Mouse (Mus musculus) testis, adult 2 months (tissue): ENCODE data around the gene Camta1. TPM values are rescaled to one million over a fixed set of nuclear protein-coding genes. Genes with fewer than 3 reads are reported as not detected.
A peak's percentile ranks its signal among the peaks of the same experiment; 100 is the strongest.

Experiments used
- H3K27ac ChIP-seq: fragments of 200-500 bp; 2 replicates; pipeline ENCODE4 v1.5.1; 2012; ENCODE audit warnings: low read depth, low read length; ENCODE audit not compliant: control insufficient read depth, insufficient read depth
- H3K27me3 ChIP-seq: fragments of 200-500 bp; 2 replicates; pipeline ENCODE4 v1.6.1; 2012; ENCODE audit warnings: mild to moderate bottlenecking, low read length, moderate library complexity; ENCODE audit not compliant: control insufficient read depth, insufficient read depth
- H3K36me3 ChIP-seq: fragments of 200-500 bp; 2 replicates; pipeline ENCODE4 v1.6.1; 2012; ENCODE audit warnings: mild to moderate bottlenecking, low read length; ENCODE audit not compliant: control insufficient read depth, insufficient read depth
- H3K4me1 ChIP-seq: fragments of 200-500 bp; 2 replicates; pipeline ENCODE4 v1.6.1; 2012; ENCODE audit warnings: low read length; ENCODE audit not compliant: control insufficient read depth, insufficient read depth
- H3K4me3 ChIP-seq: fragments of 200-500 bp; 2 replicates; pipeline ENCODE4 v1.5.1; 2012; ENCODE audit warnings: low read depth, mild to moderate bottlenecking, low read length, moderate library complexity, mixed read lengths; ENCODE audit not compliant: control insufficient read depth
- CTCF ChIP-seq: fragments of 200-500 bp; IDR thresholded peaks from 2 replicates; pipeline ENCODE4 v1.5.1; 2012; ENCODE audit warnings: low read depth, mild to moderate bottlenecking, inconsistent platforms, low read length, moderate library complexity; ENCODE audit not compliant: control insufficient read depth, insufficient read depth, insufficient replicate concordance
- POLR2A ChIP-seq: fragments of 200-500 bp; IDR thresholded peaks from 2 replicates; pipeline ENCODE4 v1.6.1; 2012; ENCODE audit warnings: low read depth, mild to moderate bottlenecking, inconsistent platforms, low read length, moderate library complexity; ENCODE audit not compliant: control insufficient read depth
- polyA plus RNA-seq: library from polyadenylated mRNA; depleted of rRNA; stranded (reverse); fragments of >200 nt; gene quantifications from 2 replicates; pipeline ENCODE4 v1.2.3, GENCODE M21; 2012

Camta1 gene
- polyA plus RNA-seq, 1 experiment = 15.4 TPM

DNA sequence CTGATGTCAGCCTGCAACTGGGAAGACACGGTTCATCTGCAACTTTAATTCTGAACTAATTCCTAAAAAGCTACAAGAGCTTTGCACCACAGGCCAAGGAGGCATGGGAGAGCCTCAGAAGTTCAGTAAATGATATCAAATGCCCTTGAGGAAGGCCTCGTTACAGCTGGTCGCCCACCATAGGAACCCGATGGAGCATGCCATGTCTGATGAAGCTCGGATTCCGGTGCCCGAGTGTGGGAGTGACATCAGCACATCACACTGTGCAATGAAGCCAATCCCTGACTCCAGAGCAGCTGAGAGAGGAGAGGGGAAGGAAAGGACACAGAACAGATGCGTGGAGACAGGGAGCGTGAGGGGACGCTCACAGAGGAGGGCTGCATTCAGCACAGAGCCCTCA is 231.0 kb downstream of the Camta1 start:
- TF ChIP-seq POLR2A (no peak), CTCF (no peak)

DNA sequence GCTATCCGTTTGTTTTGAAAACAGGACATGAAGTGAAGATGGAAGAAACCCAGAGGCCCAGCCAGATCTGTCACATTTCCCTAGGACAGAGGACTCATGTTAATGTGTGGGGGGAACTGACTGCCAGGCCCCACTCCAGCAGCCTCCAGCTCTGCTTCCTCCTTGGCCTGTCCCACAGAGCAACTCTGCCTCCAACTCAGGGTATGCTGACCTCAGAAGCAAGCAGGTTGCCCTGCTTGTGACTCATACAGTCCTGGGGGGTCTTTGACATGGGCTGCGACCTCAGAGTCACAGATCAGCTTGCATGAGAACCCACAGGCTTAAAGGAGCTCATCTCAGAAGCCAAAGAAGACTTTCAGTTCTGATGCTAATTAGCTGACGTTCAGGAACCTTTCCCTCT is 231.4 kb downstream of the Camta1 start:
- Histone ChIP-seq H3K27me3 (no peaks in the 10 kb centered on the region), H3K27ac (no peak overlapping the region), H3K4me1 (peaks cover 2% of the 10 kb centered on the region; the same call in 1 of the 2 replicates), H3K4me3 (no peak overlapping the region), H3K36me3 (no peaks in the 10 kb centered on the region)
- TF ChIP-seq POLR2A = no peak
- TF ChIP-seq CTCF = no peak

More for the DNA sequence above, 231.0 kb downstream of the Camta1 start:
- no peak overlapping the region for H3K27ac ChIP-seq
- no peaks in the 10 kb centered on the region for H3K36me3 ChIP-seq
- H3K27me3 ChIP-seq = no peaks in the 10 kb centered on the region
- H3K4me1 ChIP-seq = peaks cover 2% of the 10 kb centered on the region; the same call in 1 of the 2 replicates
- H3K4me3 ChIP-seq = no peak overlapping the region

DNA sequence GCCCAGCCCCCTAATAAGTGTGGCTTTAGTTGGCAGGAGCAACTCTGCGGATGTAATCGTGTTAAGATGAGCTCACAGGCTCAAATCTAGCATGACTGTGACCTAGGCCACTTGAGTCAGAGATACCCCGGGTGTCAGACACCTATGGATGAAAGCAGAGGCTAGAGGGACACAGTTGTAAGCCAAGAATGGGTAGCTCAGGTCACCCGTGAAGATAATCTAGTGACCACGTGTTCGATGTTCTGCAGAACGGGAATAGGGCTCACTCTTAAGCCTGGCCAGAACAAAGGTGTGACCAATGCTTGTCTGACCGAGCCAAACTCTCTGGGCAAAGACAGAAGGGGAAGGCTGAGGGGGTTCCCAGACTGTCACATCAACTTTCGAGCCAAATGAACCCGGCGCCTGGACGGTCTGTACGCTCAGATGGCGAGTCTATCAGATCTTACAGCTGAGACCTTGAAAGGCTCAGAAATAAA is 242.1 kb downstream of the Camta1 start:
- no peak overlapping the region for H3K4me3 ChIP-seq
- H3K27ac ChIP-seq = no peak overlapping the region
- H3K4me1 ChIP-seq = no peaks in the 10 kb centered on the region; the same call in 1 of the 2 replicates
- no peak for TF ChIP-seq POLR2A
- TF ChIP-seq CTCF = no peak
- no peaks in the 10 kb centered on the region for H3K27me3 ChIP-seq
- no peaks in the 10 kb centered on the region for H3K36me3 ChIP-seq

DNA sequence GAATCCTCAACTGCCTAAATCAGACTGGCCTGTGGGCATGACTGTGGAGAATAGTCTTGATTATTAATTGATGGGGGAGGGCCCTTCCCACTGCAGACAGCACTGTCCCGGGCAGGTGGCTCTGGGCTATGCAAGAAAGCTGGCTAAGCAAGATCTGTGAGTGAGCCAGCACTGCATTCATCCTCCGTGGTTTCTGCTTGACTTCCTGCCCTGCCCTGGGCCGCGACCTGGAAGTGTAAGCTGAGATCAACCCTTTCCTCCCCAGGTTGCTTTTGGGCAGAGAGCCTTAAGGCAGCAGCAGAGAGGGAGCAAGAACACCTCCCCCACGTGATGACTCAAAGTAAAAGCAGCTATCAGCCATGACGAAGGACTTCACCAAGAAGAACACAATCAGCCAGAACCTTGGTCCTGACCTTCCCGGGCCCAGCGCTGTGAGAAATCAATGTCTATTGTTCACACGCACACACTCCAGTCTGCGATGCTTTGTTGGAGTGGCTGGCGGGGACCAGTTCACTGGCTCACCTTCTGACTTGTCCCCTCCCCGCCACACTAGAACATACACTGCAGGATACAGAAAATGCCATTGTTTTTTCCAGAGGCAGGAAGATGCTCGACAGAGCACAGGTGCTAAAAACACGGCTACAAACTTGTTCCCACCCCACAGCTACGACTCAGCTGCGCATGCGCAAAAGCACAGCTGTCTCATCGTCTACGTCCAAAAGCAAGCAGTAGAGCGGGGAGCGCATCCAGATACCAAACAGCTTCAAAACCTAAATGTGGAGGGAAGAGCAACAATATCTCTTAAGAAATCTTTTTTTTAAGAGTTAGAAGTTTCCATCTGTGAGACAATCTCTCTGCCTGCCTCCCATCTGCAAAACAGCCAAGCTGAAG is 243.0 kb downstream of the Camta1 start:
- Histone ChIP-seq H3K27me3 (no peaks in the 10 kb centered on the region), H3K4me1 (no peaks in the 10 kb centered on the region; the same call in 1 of the 2 replicates), H3K4me3 (no peak overlapping the region), H3K36me3 (no peaks in the 10 kb centered on the region), H3K27ac (no peak overlapping the region)
- no peak for TF ChIP-seq POLR2A
- TF ChIP-seq CTCF = no peak

DNA sequence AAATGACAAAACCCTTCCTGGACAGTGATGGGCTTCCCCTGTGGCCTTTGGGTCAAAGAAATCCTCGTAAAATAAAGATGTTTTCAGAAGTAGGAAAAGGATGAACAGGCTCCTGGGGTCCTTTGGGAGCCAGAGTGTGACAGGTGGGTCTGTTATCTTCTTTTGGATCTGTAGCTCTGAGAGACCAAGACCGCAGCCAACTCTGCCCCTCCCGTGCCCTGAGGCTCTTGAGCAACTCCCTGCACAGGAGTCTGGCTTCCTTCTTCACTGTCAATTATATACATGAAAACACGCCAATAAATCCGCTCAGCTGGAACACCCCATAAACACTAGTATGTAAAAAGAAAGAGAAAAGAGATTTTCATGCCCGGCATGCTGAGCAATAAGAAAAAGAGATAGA is 250.1 kb downstream of the Camta1 start:
- H3K36me3 ChIP-seq = no peaks in the 10 kb centered on the region
- H3K27ac ChIP-seq = no peak overlapping the region
- no peaks in the 10 kb centered on the region for H3K27me3 ChIP-seq
- H3K4me1 ChIP-seq = no peaks in the 10 kb centered on the region; the same call in none of the 2 replicates
- H3K4me3 ChIP-seq = no peak overlapping the region
- TF ChIP-seq POLR2A = no peak
- no peak for TF ChIP-seq CTCF

DNA sequence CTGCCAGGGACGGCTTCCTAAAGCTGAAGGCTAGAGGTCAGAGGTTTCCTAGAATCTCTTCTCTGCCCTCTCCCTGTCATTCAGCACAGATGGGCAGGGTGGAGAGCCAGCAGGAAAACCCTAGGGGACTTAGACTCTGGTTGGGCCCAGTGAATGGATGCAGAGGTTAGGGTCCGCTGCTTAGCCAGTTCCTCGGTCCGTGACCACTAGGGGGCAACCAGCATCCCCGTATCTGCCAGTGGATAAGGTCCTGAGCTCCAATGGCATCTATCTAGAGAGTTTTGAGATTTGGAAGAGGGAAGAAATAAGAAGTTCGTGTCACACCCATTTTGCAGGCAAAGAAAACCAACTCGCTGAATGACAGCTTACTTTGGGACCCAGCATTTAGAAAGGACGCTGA is 251.4 kb downstream of the Camta1 start:
- H3K4me3 ChIP-seq = no peak overlapping the region
- TF ChIP-seq POLR2A (no peak), CTCF (peak; percentile 71; the same call in 1 of the 2 replicates)
- no peaks in the 10 kb centered on the region; the same call in none of the 2 replicates for H3K4me1 ChIP-seq
- H3K27ac ChIP-seq = no peak overlapping the region
- no peaks in the 10 kb centered on the region for H3K36me3 ChIP-seq
- no peaks in the 10 kb centered on the region for H3K27me3 ChIP-seq

DNA sequence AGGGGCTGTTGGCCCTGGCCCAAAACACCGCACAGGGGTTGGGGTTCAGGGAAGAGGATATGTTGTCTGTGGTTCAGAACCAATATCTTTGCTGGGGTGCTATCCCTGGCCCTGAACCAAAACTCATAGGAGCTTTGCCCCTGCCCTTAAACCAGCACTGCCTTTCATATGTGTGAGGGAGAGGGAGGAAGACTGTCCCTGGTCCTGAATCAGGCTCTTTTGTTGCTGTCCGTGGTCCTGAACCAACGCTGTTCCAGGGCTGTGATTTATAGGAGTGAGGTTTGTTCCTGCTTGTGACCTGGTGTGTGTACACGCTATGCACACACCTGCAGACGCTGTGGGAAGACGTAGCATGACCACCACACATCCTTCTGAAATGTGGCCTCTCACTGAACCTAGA is 256.8 kb downstream of the Camta1 start:
- H3K27me3 ChIP-seq = no peaks in the 10 kb centered on the region
- H3K27ac ChIP-seq = no peak overlapping the region
- H3K4me1 ChIP-seq = no peaks in the 10 kb centered on the region; the same call in none of the 2 replicates
- TF ChIP-seq POLR2A (no peak), CTCF (no peak)
- no peaks in the 10 kb centered on the region for H3K36me3 ChIP-seq
- H3K4me3 ChIP-seq = no peak overlapping the region
